In the genomic region with DNA sequence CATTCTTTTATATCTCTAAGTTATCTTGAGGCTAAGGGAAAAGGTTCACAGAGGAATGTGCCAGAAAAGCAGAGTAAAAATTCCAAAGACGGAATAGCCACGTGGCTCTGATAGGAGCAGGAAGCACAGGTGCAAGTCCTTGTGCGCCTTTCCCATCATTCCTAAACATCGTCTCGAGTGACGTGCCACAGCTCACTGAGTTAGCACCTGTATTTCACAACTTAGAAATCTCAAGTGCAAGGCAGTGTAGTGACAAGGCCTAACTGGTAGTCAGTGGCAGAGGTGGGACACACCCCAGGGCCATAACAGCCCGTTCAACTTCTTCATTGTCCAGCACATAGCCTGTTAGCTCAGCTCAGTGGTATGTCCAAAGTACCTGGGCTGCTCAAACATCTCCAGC, we compare ENCODE assay signal across 24 mouse cellular contexts.
DNase-seq lines count a peak whose midpoint lies in the region; ATAC-seq and TF ChIP-seq lines count a peak whose summit lies in the region.
"Had no signal": no experiment of that assay in that cellular context is flagged by ENCODE, and none has a peak within 500 bp of the region (broad histone marks: within the 10 kb centered on the region; RNA-seq: fewer than 3 reads in every experiment).

No protein-coding gene starts in this region.

- peak overlapping the region; percentile 55 for H3K27ac ChIP-seq in heart, embryonic 15.5 days
- H3K27ac ChIP-seq in lung, postnatal 0 days (ENCODE audit: low read length): peak overlapping the region; percentile 54; the same call in 1 of the 2 replicates
- H3K27ac ChIP-seq in forebrain, postnatal 0 days (ENCODE audit: low read depth, low read length): no peak overlapping the region
- H3K27ac ChIP-seq: embryonic facial prominence, embryonic 12.5 days; heart, embryonic 10.5 days; hindbrain, embryonic 14.5 days; midbrain, embryonic 12.5 days had no signal

- no peak overlapping the region for H3K4me3 ChIP-seq in heart, embryonic 15.5 days
- H3K4me3 ChIP-seq in lung, adult 2 months (replicated peaks; ENCODE audit: extremely low read depth, low read depth, low read length): no peak overlapping the region
- H3K4me3 ChIP-seq in lung, postnatal 0 days (ENCODE audit: low read depth, low read length): no peak overlapping the region
- no peak overlapping the region for H3K4me3 ChIP-seq in forebrain, postnatal 0 days (ENCODE audit: low read depth, low read length)
- H3K4me3 ChIP-seq: embryonic facial prominence, embryonic 12.5 days; heart, embryonic 10.5 days; midbrain, embryonic 12.5 days had no signal

- no peaks in the 10 kb centered on the region for H3K9me3 ChIP-seq in heart, embryonic 15.5 days (replicated peaks)
- H3K9me3 ChIP-seq in lung, postnatal 0 days (ENCODE audit: low read length): no peaks in the 10 kb centered on the region
- no peaks in the 10 kb centered on the region for H3K9me3 ChIP-seq in forebrain, postnatal 0 days (ENCODE audit: low read length)
- H3K9me3 ChIP-seq: embryonic facial prominence, embryonic 12.5 days; heart, embryonic 10.5 days; midbrain, embryonic 12.5 days had no signal

- no peak for TF ChIP-seq CTCF in lung, adult 2 months (IDR thresholded peaks at IDR 0.05; ENCODE audit: insufficient read depth, low read length)
- no peak for TF ChIP-seq CTCF in lung, postnatal 0 days (IDR thresholded peaks at IDR 0.05)
- no peak for TF ChIP-seq CTCF in forebrain, postnatal 0 days (IDR thresholded peaks at IDR 0.05; ENCODE audit: low read depth)

- no peaks in the 10 kb centered on the region for H3K27me3 ChIP-seq in heart, embryonic 15.5 days
- no peaks in the 10 kb centered on the region for H3K27me3 ChIP-seq in lung, postnatal 0 days (replicated peaks; ENCODE audit: insufficient read depth, low read length)
- no peaks in the 10 kb centered on the region for H3K27me3 ChIP-seq in forebrain, postnatal 0 days (ENCODE audit: insufficient read depth, low read length)
- H3K27me3 ChIP-seq: embryonic facial prominence, embryonic 12.5 days had no signal

- no peak for ATAC-seq in heart, embryonic 15.5 days (replicated peaks; ENCODE audit: insufficient number of reproducible peaks, insufficient read depth, low FRiP score, low read depth)
- ATAC-seq in lung, postnatal 0 days: peak; percentile 94
- no peak for ATAC-seq in forebrain, postnatal 0 days
- ATAC-seq: CD4-positive, CD25-positive, alpha-beta regulatory T cell, adult 4 months; forebrain, embryonic 14.5 days had no signal

- peaks cover 4% of the 10 kb centered on the region; the same call in 1 of the 2 replicates for H3K36me3 ChIP-seq in heart, embryonic 15.5 days
- H3K36me3 ChIP-seq in lung, postnatal 0 days (ENCODE audit: insufficient read depth, low read length): no peaks in the 10 kb centered on the region
- H3K36me3 ChIP-seq in forebrain, postnatal 0 days (ENCODE audit: insufficient read depth): 0 out of 2 replicates have a peak, but pooled peaks cover 5% of the 10 kb centered on the region
- H3K36me3 ChIP-seq: embryonic facial prominence, embryonic 12.5 days; midbrain, embryonic 12.5 days had no signal

- peak; percentile 86 for TF ChIP-seq EP300 in lung, postnatal 0 days (IDR thresholded peaks at IDR 0.05)

- no peak overlapping the region for H3K9ac ChIP-seq in heart, embryonic 15.5 days
- H3K9ac ChIP-seq in lung, postnatal 0 days (replicated peaks; ENCODE audit: low read depth): no peak overlapping the region
- no peak overlapping the region for H3K9ac ChIP-seq in forebrain, postnatal 0 days
- H3K9ac ChIP-seq: embryonic facial prominence, embryonic 12.5 days; hindbrain, embryonic 14.5 days; midbrain, embryonic 12.5 days had no signal

- DNase-seq in heart, adult 18-20 months: no peak
- peak; percentile 76 to 83 for DNase-seq in lung, adult 18-20 months
- DNase-seq in lung, adult 2 months: no peak
- DNase-seq in lung, postnatal 0 days (ENCODE audit: low spot score): peak; percentile 87
- peak; percentile 50 to 77 for DNase-seq in lung, postnatal 4 days
- no peak for DNase-seq in forebrain, postnatal 0 days
- DNase-seq: adrenal gland, postnatal 14 days; cerebellum, adult 11 months; cerebellum, adult 9-10 months; cerebellum, postnatal 36 days; gastrocnemius, postnatal 10 days; kidney, adult 11 months; kidney, postnatal 4 days; layer of hippocampus, adult 9-11 months; thymus, adult 2 months; thymus, postnatal 36 days had no signal

- H3K4me2 ChIP-seq in heart, embryonic 15.5 days: no peak overlapping the region
- no peak overlapping the region for H3K4me2 ChIP-seq in lung, postnatal 0 days (replicated peaks; ENCODE audit: low read depth, low read length)
- no peak overlapping the region for H3K4me2 ChIP-seq in forebrain, postnatal 0 days (ENCODE audit: low read depth)
- H3K4me2 ChIP-seq: embryonic facial prominence, embryonic 12.5 days; hindbrain, embryonic 14.5 days; liver, embryonic 11.5 days; midbrain, embryonic 12.5 days had no signal

- H3K4me1 ChIP-seq in heart, embryonic 15.5 days (replicated peaks): peaks cover 75% of the 10 kb centered on the region
- peaks cover 8% of the 10 kb centered on the region for H3K4me1 ChIP-seq in lung, adult 2 months (ENCODE audit: control insufficient read depth, insufficient read depth, low read length)
- H3K4me1 ChIP-seq in lung, postnatal 0 days (ENCODE audit: insufficient read depth, low read depth, low read length): peaks cover 20% of the 10 kb centered on the region; the same call in 1 of the 2 replicates
- H3K4me1 ChIP-seq in forebrain, postnatal 0 days (ENCODE audit: insufficient read depth): peaks cover 12% of the 10 kb centered on the region; the same call in 1 of the 2 replicates

- WGBS in heart, embryonic 15.5 days: 29% methylated on average over 7 of the region's 7 CpGs
- 65% methylated on average over 7 of the region's 7 CpGs for WGBS in lung, adult 2 months
- 55% methylated on average over 7 of the region's 7 CpGs for WGBS in lung, postnatal 0 days
- 86% methylated on average over 7 of the region's 7 CpGs for WGBS in forebrain, postnatal 0 days

- no peak for TF ChIP-seq POLR2A in lung, adult 2 months (IDR thresholded peaks at IDR 0.05; ENCODE audit: borderline replicate concordance, extremely low read depth, low read depth, low read length)

Comparison
In these comparisons a context has a peak if more than half of its experiments do, and no peak if none do; other contexts are left out.
1. DNase-seq: peak in lung, adult 18-20 months (2 of 2), lung, postnatal 0 days (single experiment) and lung, postnatal 4 days (2 of 2); none in heart, adult 18-20 months (0 of 2), lung, adult 2 months (single experiment) and forebrain, postnatal 0 days (single experiment).